Mouse (Mus musculus) spleen, postnatal 4 days (tissue): ENCODE results near the gene Gm20521.

ENCODE experiments used
- DNase-seq, 2 experiments: peaks; one replicate each; pipeline ENCODE4 v3.0.0; 2022; ENCODE audit warnings: low spot score in 2 of 2

The Gm20521 gene

GRCm38 (mm10) chr14:54893651-54894181 lies 10.5 kb downstream of the Gm20521 start:
- peak; percentile 96 for DNase-seq

- peak; percentile 65 to 85 for DNase-seq
These were observed 11.3 kb downstream of the Gm20521 start for GRCm38 (mm10) chr14:54894296-54895151.

- DNase-seq = no peak
These were observed 14.2 kb downstream of the Gm20521 start for GRCm38 (mm10) chr14:54897445-54897844.

GRCm38 (mm10) chr14:54900383-54900782 lies 17.1 kb downstream of the Gm20521 start:
- DNase-seq = peak in 1 of 2 experiments; percentile 49

- no peak for DNase-seq
These were observed 20.4 kb downstream of the Gm20521 start for GRCm38 (mm10) chr14:54903641-54904040.

- no peak for DNase-seq
These were observed 25.4 kb downstream of the Gm20521 start for GRCm38 (mm10) chr14:54908682-54909081.

GRCm38 (mm10) chr14:54912109-54912850 lies 29.0 kb downstream of the Gm20521 start:
- DNase-seq = no peak

- DNase-seq = peak in 1 of 2 experiments; percentile 69
These were observed 29.6 kb downstream of the Gm20521 start, which contains the start of gene Slc22a17 for GRCm38 (mm10) chr14:54912886-54913285. TSS of gene Slc22a17 (minus strand) at chr14:54913132.

- DNase-seq = no peak
These were observed 30.1 kb downstream of the Gm20521 start for GRCm38 (mm10) chr14:54913343-54913742.

GRCm38 (mm10) chr14:54920076-54920685 lies 36.9 kb downstream of the Gm20521 start:
- DNase-seq = no peak

- no peak for DNase-seq
These were observed 41.6 kb downstream of the Gm20521 start for GRCm38 (mm10) chr14:54924641-54925348.

GRCm38 (mm10) chr14:54925349-54926342 lies 42.4 kb downstream of the Gm20521 start, which contains the start of gene Efs:
TSS of gene Efs (minus strand) at chr14:54926126.
- DNase-seq = no peak

- DNase-seq = no peak
These were observed 43.3 kb downstream of the Gm20521 start for GRCm38 (mm10) chr14:54926401-54927158.

GRCm38 (mm10) chr14:54927296-54927695 lies 44.1 kb downstream of the Gm20521 start:
- no peak for DNase-seq

GRCm38 (mm10) chr14:54929801-54930200 lies 46.6 kb downstream of the Gm20521 start:
- no peak for DNase-seq

GRCm38 (mm10) chr14:54930431-54930830 lies 47.2 kb downstream of the Gm20521 start:
- no peak for DNase-seq

- no peak for DNase-seq
These were observed 49.5 kb downstream of the Gm20521 start, which contains the start of gene Il25 for GRCm38 (mm10) chr14:54932645-54933150. TSS of gene Il25 (plus strand) at chr14:54932695.

- no peak for DNase-seq
These were observed 52.9 kb downstream of the Gm20521 start, which contains the start of gene Cmtm5 for GRCm38 (mm10) chr14:54935904-54936830. TSS of gene Cmtm5 (plus strand) at chr14:54936261.
